Mouse (Mus musculus) limb, embryonic 13.5 days (tissue): ENCODE results near the gene Ppp2r3a. TPM values are rescaled to one million over a fixed set of nuclear protein-coding genes. Genes with fewer than 3 reads are reported as not detected.

Source experiments
- ATAC-seq: fragments of 200-750 bp; cut with Nextera tagmentation; 2 replicates; pipeline ENCODE4 v1.8.0; 2017; ENCODE audit warnings: low read depth, moderate number of reproducible peaks, moderate TSS enrichment; ENCODE audit not compliant: low FRiP score
- H3K27ac ChIP-seq: fragments of 300-500 bp; sonication (generic); 2 replicates; pipeline ENCODE4 v1.5.1; 2015; ENCODE audit warnings: inconsistent platforms, mild to moderate bottlenecking, moderate library complexity
- H3K27me3 ChIP-seq: fragments of 300-500 bp; sonication (generic); 2 replicates; pipeline ENCODE4 v1.6.1; 2015; ENCODE audit warnings: mild to moderate bottlenecking, inconsistent platforms
- H3K36me3 ChIP-seq: fragments of 300-500 bp; sonication (generic); 2 replicates; pipeline ENCODE4 v1.6.1; 2015; ENCODE audit warnings: inconsistent platforms, mild to moderate bottlenecking, moderate library complexity
- H3K4me1 ChIP-seq: fragments of 300-500 bp; sonication (generic); 2 replicates; pipeline ENCODE4 v1.6.1; 2015; ENCODE audit warnings: inconsistent platforms
- H3K4me2 ChIP-seq: fragments of 300-500 bp; sonication (generic); replicated peaks from 2 replicates; pipeline ENCODE4 v1.6.1; 2015; ENCODE audit warnings: inconsistent platforms, mild to moderate bottlenecking, moderate library complexity
- H3K4me3 ChIP-seq: fragments of 300-500 bp; sonication (generic); 2 replicates; pipeline ENCODE4 v1.5.1; 2015; ENCODE audit warnings: moderate library complexity, mild to moderate bottlenecking, inconsistent platforms
- H3K9ac ChIP-seq: fragments of 300-500 bp; sonication (generic); 2 replicates; pipeline ENCODE4 v1.6.1; 2015; ENCODE audit warnings: mild to moderate bottlenecking, inconsistent platforms
- H3K9me3 ChIP-seq: fragments of 300-500 bp; sonication (generic); 2 replicates; pipeline ENCODE4 v1.6.1; 2016; ENCODE audit warnings: inconsistent platforms
- WGBS: fragments of 180-500 bp; shearing (Covaris S2); methylation state at CpG from one replicate; pipeline ENCODE4 v1.1.7; 2015; 5-methylcytosine and 5-hydroxymethylcytosine counted together
- polyA plus RNA-seq: library from polyadenylated mRNA; unstranded; fragments of >200 nt; fragmentation: Nextera tagmentation; extraction: Ambion mirVana; gene quantifications from 2 replicates; pipeline ENCODE4 v1.2.1, GENCODE M21; 2015

Ppp2r3a gene
- polyA plus RNA-seq, 1 experiment from 2014 or later = 18.1 TPM

DNA sequence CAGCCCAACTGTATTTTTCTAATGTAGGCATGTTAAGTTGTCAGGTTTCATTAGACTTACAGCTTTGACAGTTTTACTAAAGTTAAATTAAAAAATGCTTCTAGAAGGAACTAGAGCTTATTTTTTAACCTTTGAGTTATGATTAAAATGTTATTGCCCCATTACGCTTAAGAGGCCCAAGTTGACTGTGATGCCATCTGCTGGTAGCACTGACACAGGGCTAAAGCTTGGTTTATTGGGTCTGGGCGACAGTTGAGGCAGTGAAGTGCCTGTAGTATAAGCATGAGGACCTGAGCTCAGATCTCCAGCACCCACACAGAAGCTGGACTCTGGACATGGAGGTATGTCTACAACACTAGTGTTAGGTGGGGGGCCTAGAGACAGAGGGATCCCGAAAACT is 47.5 kb downstream of the Ppp2r3a start:
- Histone ChIP-seq H3K9ac (no peak overlapping the region), H3K4me1 (peaks cover 12% of the 10 kb centered on the region), H3K4me3 (no peak overlapping the region), H3K36me3 (peaks cover 2% of the 10 kb centered on the region; the same call in 1 of the 2 replicates), H3K9me3 (no peaks in the 10 kb centered on the region), H3K4me2 (no peak overlapping the region), H3K27me3 (no peaks in the 10 kb centered on the region), H3K27ac (no peak overlapping the region)
- no peak for ATAC-seq
- 90% methylated on average over 3 of the region's 3 CpGs for WGBS

DNA sequence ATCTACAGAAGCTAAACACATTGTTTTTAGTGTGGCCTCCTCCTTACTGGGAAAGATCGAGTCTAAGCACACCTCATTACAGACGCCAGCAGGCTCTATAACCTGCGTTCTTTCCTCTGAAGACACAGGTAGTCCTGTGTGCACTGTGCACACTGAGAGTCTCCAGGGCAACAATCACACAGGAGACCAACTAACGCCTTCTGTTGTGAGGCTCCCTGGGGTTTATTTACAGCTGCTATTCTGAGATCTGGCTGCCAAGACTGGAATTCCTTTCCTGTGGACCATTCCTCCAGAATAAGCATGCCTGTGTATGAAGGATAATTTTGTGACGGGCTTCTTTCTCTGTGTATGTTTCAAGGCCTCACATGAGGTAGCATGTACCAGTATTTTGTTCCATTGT is 51.0 kb downstream of the Ppp2r3a start:
- Histone ChIP-seq H3K4me3 (no peak overlapping the region), H3K36me3 (no peaks in the 10 kb centered on the region), H3K4me1 (peaks cover 12% of the 10 kb centered on the region), H3K4me2 (no peak overlapping the region), H3K27ac (peak overlapping the region; percentile 3; the same call in 1 of the 2 replicates), H3K9me3 (no peaks in the 10 kb centered on the region), H3K27me3 (no peaks in the 10 kb centered on the region), H3K9ac (no peak overlapping the region)
- ATAC-seq = peak; percentile 61; the same call in 1 of the 2 replicates
- WGBS = 9% methylated on average over 5 of the region's 5 CpGs

DNA sequence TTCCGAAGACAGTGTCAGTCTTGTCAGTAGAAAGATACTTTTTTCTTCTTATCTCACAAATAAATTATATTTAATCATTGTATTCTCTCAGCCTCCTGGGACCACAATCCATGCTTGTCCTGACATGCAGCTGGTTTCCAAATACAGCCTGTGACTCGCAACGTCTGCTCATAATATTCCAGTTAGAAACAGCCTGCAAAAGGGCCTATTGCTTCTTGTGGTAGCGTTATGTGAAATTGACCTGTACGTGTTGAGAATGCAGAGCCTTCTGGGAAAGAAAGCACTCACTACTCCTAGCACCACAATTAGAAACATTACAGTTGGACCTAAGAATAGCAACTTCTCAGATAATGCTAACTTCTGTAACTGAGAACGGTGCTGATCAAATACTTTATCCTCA is 52.8 kb downstream of the Ppp2r3a start:
- Histone ChIP-seq H3K4me2 (no peak overlapping the region), H3K4me1 (peaks cover 12% of the 10 kb centered on the region), H3K9me3 (no peaks in the 10 kb centered on the region), H3K27ac (no peak overlapping the region), H3K36me3 (no peaks in the 10 kb centered on the region), H3K9ac (no peak overlapping the region), H3K27me3 (no peaks in the 10 kb centered on the region), H3K4me3 (no peak overlapping the region)
- WGBS = 64% methylated on average over 6 of the region's 6 CpGs
- ATAC-seq = no peak

DNA sequence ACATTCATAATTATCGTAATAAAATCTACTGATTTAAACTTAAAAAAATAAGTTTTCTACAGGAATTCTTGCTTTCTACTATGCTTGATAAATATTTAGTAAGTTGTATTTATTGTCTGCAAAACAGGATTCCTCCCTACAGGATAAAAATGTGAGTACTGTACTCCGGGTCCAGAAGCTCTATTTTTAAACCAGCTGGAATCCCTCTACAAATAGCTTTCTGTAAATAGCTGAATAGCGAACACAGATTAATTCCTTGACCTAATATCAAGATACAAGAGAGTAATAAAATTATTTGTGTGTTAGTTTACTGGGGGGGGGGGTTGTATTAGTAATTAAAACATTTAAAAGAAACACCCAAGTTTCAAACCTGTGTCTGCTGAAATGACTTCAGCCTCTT is 53.3 kb downstream of the Ppp2r3a start:
- no peaks in the 10 kb centered on the region for H3K27me3 ChIP-seq
- no peak for ATAC-seq
- 81% methylated on average over 3 of the region's 3 CpGs for WGBS
- no peak overlapping the region for H3K9ac ChIP-seq
- no peak overlapping the region for H3K27ac ChIP-seq
- peaks cover 12% of the 10 kb centered on the region for H3K4me1 ChIP-seq
- no peak overlapping the region for H3K4me2 ChIP-seq
- no peak overlapping the region for H3K4me3 ChIP-seq
- H3K36me3 ChIP-seq = no peaks in the 10 kb centered on the region
- no peaks in the 10 kb centered on the region for H3K9me3 ChIP-seq

DNA sequence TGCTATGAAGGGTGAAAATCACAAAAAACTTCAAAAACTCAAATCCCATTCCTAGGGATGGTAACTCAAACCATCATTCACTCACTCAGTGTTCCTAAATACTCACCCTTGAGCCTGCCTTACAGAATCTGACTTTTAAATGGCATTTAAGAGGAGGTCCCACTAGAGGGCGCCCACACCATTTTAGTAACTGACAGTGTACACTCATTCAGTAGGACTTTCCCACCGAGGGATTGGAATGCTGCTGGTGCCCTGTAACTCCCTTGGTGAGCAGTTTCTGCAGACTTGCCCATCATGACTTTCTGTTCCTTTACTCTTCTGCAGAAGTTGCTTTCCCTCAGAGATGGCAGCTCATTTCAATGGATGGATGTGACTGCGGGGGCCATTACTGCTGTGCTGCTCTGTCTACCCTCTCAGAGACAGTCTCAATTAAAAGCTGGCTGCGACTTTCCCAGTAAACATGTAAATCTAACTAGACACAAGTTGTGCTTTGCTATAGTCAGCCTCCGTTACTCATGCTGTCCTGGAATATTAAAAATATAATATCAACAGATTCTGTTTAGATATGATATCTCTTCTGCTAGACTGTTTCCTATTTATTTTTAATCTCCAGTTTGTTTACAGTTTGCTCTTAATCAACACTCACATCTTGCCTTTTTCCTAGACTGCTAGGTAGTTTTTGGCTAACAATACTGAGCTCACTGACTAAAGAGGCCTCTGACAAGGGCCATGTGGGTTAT is 69.5 kb downstream of the Ppp2r3a start:
- Histone ChIP-seq H3K4me3 (no peak overlapping the region), H3K4me1 (no peaks in the 10 kb centered on the region), H3K4me2 (no peak overlapping the region), H3K9ac (no peak overlapping the region), H3K9me3 (no peaks in the 10 kb centered on the region), H3K27me3 (no peaks in the 10 kb centered on the region), H3K27ac (no peak overlapping the region), H3K36me3 (peaks cover 41% of the 10 kb centered on the region)
- WGBS = 44% methylated on average over 5 of the region's 5 CpGs
- ATAC-seq = peak; percentile 69; the same call in 1 of the 2 replicates

DNA sequence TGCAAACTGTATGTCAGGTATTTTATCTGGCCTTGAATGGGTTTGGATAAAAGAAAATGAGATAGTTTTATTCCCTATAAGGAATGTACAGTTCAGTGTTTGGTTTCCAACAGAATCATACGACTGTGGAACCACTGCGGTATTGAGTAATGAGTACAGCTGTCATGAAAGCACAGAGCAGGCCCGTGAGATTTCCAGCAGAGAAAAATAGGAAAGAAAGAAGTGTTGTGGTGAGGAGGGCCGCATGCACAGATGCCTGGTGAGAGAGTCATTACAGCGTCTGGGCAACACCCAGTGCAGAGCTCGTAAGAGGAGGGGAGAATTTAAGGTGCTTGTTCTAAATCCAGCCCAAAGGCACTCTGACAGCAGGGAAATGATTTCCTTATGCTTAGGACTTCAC is 70.3 kb downstream of the Ppp2r3a start:
- H3K36me3 ChIP-seq = peaks cover 49% of the 10 kb centered on the region
- H3K4me2 ChIP-seq = no peak overlapping the region
- no peaks in the 10 kb centered on the region for H3K4me1 ChIP-seq
- no peak overlapping the region for H3K4me3 ChIP-seq
- WGBS = 55% methylated on average over 6 of the region's 6 CpGs
- H3K9me3 ChIP-seq = no peaks in the 10 kb centered on the region
- H3K27me3 ChIP-seq = no peaks in the 10 kb centered on the region
- no peak for ATAC-seq
- H3K27ac ChIP-seq = no peak overlapping the region
- no peak overlapping the region for H3K9ac ChIP-seq

DNA sequence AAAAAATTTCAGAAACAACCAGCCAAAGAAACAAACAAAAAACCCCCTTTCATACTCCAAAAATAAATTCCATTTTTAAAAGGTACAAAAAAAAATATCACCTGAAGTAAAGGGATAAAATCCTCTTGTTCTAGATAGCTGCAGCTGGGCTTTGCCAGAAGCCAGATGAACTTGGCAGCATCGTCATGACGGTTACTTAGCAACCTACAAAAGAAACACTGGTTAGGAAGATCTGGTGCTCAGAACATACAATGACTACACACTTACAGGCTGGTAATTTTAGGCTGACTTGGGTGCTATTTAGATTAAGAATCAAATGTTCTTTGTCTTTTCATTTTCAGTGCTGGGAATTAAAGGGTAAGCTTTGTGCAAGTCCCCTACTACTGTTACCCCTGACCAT is 71.4 kb downstream of the Ppp2r3a start:
- Histone ChIP-seq H3K9ac (no peak overlapping the region), H3K27me3 (no peaks in the 10 kb centered on the region), H3K4me1 (no peaks in the 10 kb centered on the region), H3K27ac (no peak overlapping the region), H3K4me3 (no peak overlapping the region), H3K9me3 (no peaks in the 10 kb centered on the region), H3K4me2 (no peak overlapping the region), H3K36me3 (peaks cover 46% of the 10 kb centered on the region)
- 84% methylated on average over 2 of the region's 2 CpGs for WGBS
- ATAC-seq = no peak

DNA sequence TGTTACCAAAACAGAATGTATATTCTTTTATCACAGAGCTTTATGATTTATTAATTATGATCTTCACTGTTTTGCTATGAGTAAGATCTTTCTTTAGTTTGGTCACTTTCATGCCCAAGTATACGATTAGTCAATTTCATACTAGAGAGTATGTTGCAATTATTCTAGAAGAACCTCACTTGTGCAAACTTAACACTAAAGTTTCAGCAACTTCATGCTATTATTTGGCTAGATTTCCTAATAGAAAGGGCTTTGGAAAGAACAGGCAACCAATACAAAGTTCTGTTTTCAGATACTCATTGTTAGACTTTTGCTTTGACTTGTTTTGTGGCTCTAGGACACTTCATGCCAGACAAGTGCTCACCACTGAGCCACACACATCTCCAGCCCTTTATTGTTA is 91.0 kb downstream of the Ppp2r3a start:
- H3K4me2 ChIP-seq = no peak overlapping the region

DNA sequence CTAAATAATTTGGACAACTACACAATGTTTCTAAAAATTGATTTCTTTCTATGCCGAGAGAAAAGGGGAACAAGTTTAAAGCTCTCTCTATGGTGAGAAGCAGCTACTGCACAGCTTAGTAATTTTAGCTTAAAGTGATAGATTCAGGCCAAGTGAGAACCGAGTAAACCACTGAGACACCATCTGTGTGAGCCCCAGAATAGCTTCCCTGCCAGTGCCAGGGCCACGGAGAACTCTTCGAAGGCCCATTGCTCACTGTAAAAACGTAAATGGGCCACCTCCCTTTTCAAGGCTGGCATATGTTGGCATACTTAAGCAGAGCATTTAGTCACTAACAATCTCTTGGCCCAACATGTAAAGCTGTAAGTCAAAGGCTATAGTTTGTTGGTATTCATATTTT is 91.5 kb downstream of the Ppp2r3a start:
- H3K9ac ChIP-seq = no peak overlapping the region
- H3K27ac ChIP-seq = no peak overlapping the region
- ATAC-seq = no peak
- H3K9me3 ChIP-seq = no peaks in the 10 kb centered on the region
- H3K36me3 ChIP-seq = 0 out of 2 replicates have a peak, but pooled peaks cover 2% of the 10 kb centered on the region
- no peaks in the 10 kb centered on the region for H3K27me3 ChIP-seq
- WGBS = 76% methylated on average over 5 of the region's 5 CpGs
- no peak overlapping the region for H3K4me2 ChIP-seq
- H3K4me3 ChIP-seq = no peak overlapping the region
- no peaks in the 10 kb centered on the region for H3K4me1 ChIP-seq

More for the DNA sequence above, 91.0 kb downstream of the Ppp2r3a start:
- 95% methylated on average over 1 of the region's 1 CpGs for WGBS
- Histone ChIP-seq H3K9ac (no peak overlapping the region), H3K4me3 (no peak overlapping the region), H3K9me3 (no peaks in the 10 kb centered on the region), H3K27ac (no peak overlapping the region), H3K36me3 (0 out of 2 replicates have a peak, but pooled peaks cover 2% of the 10 kb centered on the region), H3K4me1 (no peaks in the 10 kb centered on the region), H3K27me3 (no peaks in the 10 kb centered on the region)
- no peak for ATAC-seq

DNA sequence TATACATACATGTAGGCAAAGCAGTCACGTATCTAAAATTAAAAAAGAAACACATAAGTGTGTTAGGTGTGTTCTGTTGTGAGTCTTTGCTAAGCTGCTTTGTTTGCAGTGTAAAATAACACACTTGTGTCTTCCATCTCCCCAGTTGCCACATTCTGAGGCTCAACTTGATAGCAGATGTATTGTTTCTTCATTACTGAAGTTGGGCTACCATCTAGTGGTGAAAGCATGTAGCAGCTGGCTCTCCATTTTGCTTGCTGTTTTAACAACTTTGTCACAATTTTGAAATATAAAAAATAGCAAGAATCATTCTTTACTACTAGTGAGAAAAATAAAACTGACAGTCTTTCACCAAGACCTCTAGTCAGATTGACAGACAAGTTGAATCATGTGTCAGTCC is 92.2 kb downstream of the Ppp2r3a start:
- Histone ChIP-seq H3K9ac (no peak overlapping the region), H3K4me1 (no peaks in the 10 kb centered on the region), H3K4me3 (no peak overlapping the region), H3K9me3 (no peaks in the 10 kb centered on the region), H3K4me2 (no peak overlapping the region), H3K27me3 (no peaks in the 10 kb centered on the region), H3K36me3 (0 out of 2 replicates have a peak, but pooled peaks cover 2% of the 10 kb centered on the region), H3K27ac (no peak overlapping the region)
- no peak for ATAC-seq
- WGBS = 94% methylated on average over 1 of the region's 1 CpGs

DNA sequence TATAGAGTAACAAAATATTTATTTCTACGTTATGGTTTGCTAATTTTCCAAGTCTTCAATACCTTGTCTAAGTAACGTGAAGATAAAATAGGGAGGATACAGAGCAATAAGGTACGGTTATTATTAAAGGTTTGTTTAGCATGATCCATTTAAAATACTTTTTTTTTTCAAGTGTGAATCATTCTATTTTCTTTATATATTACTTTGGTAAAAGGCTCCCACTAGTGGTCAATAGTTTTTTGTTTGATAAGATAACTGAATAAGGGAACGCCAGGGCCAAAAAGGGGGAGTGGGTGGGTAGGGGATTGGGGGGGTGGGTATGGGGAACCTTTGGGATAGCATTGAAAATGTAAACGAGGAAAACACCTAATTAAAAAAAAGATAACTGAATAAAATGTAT is 98.7 kb downstream of the Ppp2r3a start:
- no peaks in the 10 kb centered on the region for H3K4me1 ChIP-seq
- peaks cover 12% of the 10 kb centered on the region for H3K36me3 ChIP-seq
- H3K4me3 ChIP-seq = no peak overlapping the region
- no peak overlapping the region for H3K27ac ChIP-seq
- WGBS = 82% methylated on average over 5 of the region's 5 CpGs
- no peaks in the 10 kb centered on the region for H3K27me3 ChIP-seq
- no peak overlapping the region for H3K4me2 ChIP-seq
- ATAC-seq = no peak
- H3K9me3 ChIP-seq = no peaks in the 10 kb centered on the region
- no peak overlapping the region for H3K9ac ChIP-seq

DNA sequence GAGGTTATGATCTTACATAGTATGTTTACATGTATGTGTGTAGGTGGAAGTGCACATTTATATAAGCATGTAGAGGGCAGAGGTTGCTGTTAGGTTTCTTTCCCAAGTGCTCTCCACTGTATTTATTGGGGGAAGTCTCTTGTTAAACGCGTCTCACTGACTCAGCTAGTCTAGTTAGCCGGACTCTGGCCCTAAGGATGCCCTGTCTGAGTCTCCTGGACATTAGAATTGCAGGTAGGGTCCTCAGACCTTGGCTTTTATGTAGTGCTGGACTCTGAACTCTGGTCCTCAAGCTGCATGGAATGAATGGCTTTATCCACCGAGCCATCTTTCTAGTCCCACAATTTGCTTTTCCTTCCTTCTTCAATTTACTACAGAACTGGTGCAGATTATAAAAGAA is 108.0 kb downstream of the Ppp2r3a start:
- no peaks in the 10 kb centered on the region for H3K9me3 ChIP-seq
- no peak for ATAC-seq
- H3K27me3 ChIP-seq = no peaks in the 10 kb centered on the region
- H3K36me3 ChIP-seq = peaks cover 49% of the 10 kb centered on the region
- WGBS = 76% methylated on average over 4 of the region's 4 CpGs
- no peak overlapping the region for H3K9ac ChIP-seq
- H3K4me3 ChIP-seq = no peak overlapping the region
- H3K4me2 ChIP-seq = no peak overlapping the region
- no peaks in the 10 kb centered on the region for H3K4me1 ChIP-seq
- no peak overlapping the region for H3K27ac ChIP-seq
